Mouse (Mus musculus) left cerebral cortex, postnatal 4 days (tissue): ENCODE measurements around the gene Rtf1. TPM values are rescaled to one million over a fixed set of nuclear protein-coding genes. Genes with fewer than 3 reads are reported as not detected.

Experiments
- DNase-seq: peaks from one replicate; pipeline ENCODE4 v3.0.0-alpha.2; 2022
- intact Hi-C: fragments of 180-260 bp; cut with DNase I; formaldehyde crosslinking; loops from one replicate; pipeline ENCODE4 v1.15.1; 2025
- total RNA-seq, 2 experiments: library from RNA; stranded (reverse); gene quantifications; 2 replicates each; pipeline ENCODE4 v1.2.3; 2021

Gene Rtf1
- total RNA-seq, 2 experiments from 2014 or later, result 65.7 to 69.5 TPM

- DNase-seq, result no peak
- intact Hi-C loops, result no loop called here
Observed at GRCm38 (mm10) chr2:119727762-119728416, 53.0 kb downstream of the Rtf1 start.

GRCm38 (mm10) chr2:119730735-119731134, 55.9 kb downstream of the Rtf1 start:
- intact Hi-C loops, result no loop called here
- DNase-seq, result no peak

- DNase-seq, result no peak
- intact Hi-C loops, result no loop called here
Observed at GRCm38 (mm10) chr2:119737124-119737523, 62.3 kb downstream of the Rtf1 start.

- no peak for DNase-seq
Observed at GRCm38 (mm10) chr2:119740567-119740966, 65.7 kb downstream of the Rtf1 start.

GRCm38 (mm10) chr2:119741581-119742411, 66.9 kb downstream of the Rtf1 start, which contains the start of gene Itpka:
Gene Itpka, plus strand, starts transcription at chr2:119742337.
- DNase-seq, result peak; percentile 48
- intact Hi-C loops, result no loop called here

More at GRCm38 (mm10) chr2:119740567-119740966, 65.7 kb downstream of the Rtf1 start:
- intact Hi-C loops, result no loop called here

- intact Hi-C loops, result no loop called here
- DNase-seq, result no peak
Observed at GRCm38 (mm10) chr2:119742461-119743175, 67.8 kb downstream of the Rtf1 start.

GRCm38 (mm10) chr2:119743176-119743807, 68.4 kb downstream of the Rtf1 start:
- intact Hi-C loops, result no loop called here
- no peak for DNase-seq

GRCm38 (mm10) chr2:119743808-119744162, 68.9 kb downstream of the Rtf1 start:
- no peak for DNase-seq
- intact Hi-C loops, result no loop called here

- intact Hi-C loops, result no loop called here
- peak; percentile 15 for DNase-seq
Observed at GRCm38 (mm10) chr2:119744163-119745111, 69.6 kb downstream of the Rtf1 start.

GRCm38 (mm10) chr2:119745281-119745680, 70.4 kb downstream of the Rtf1 start:
- no peak for DNase-seq
- intact Hi-C loops, result no loop called here

GRCm38 (mm10) chr2:119747554-119747953, 72.7 kb downstream of the Rtf1 start:
- DNase-seq, result no peak
- intact Hi-C loops, result no loop called here

GRCm38 (mm10) chr2:119749260-119749659, 74.4 kb downstream of the Rtf1 start:
- intact Hi-C loops, result no loop called here
- no peak for DNase-seq

- DNase-seq, result no peak
- intact Hi-C loops, result no loop called here
Observed at GRCm38 (mm10) chr2:119757601-119758100, 82.8 kb downstream of the Rtf1 start.

- DNase-seq, result no peak
- intact Hi-C loops, result no loop called here
Observed at GRCm38 (mm10) chr2:119758101-119758843, 83.4 kb downstream of the Rtf1 start.

GRCm38 (mm10) chr2:119758844-119759835, 84.3 kb downstream of the Rtf1 start:
- intact Hi-C loops, result no loop called here
- DNase-seq, result no peak

GRCm38 (mm10) chr2:119760251-119760650, 85.4 kb downstream of the Rtf1 start, which contains the start of gene Ltk:
Gene Ltk, minus strand, starts transcription at chr2:119760431.
- no peak for DNase-seq
- intact Hi-C loops, result no loop called here

- DNase-seq, result no peak
- intact Hi-C loops, result no loop called here
Observed at GRCm38 (mm10) chr2:119762276-119762675, 87.4 kb downstream of the Rtf1 start.

- intact Hi-C loops, result no loop called here
- no peak for DNase-seq
Observed at GRCm38 (mm10) chr2:119763924-119764323, 89.1 kb downstream of the Rtf1 start.
